7 mouse cellular contexts compared by ENCODE assay signal in the genomic region with DNA sequence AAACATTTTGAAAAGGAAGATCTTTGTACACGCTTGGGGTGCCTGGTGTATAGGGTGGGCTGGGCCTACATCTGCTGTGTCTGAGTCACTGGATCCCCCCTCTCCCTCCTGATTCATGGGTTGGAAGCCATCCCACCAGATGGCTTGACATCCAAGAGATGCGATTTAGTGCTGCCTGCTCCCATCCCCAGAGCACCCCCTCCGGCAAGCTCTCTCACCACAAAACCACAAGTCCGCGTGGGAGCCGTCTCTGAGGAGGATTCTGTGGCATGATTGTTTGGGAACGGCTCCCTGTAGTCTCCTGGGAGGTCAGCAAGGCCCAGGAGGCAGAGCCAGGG. TPM values are rescaled to one million over a fixed set of nuclear protein-coding genes. Genes with fewer than 3 reads are reported as not detected.
DNase-seq lines count a peak whose midpoint lies in the region; ATAC-seq lines count a peak whose summit lies in the region.

No protein-coding gene starts in this region.

- no peak overlapping the region for H3K9ac ChIP-seq in hindbrain, embryonic 14.5 days

- intact Hi-C loops in gastrocnemius, postnatal 36 days (cut with DNase I) = no loop called here

- DNase-seq in 3134 (ENCODE audit: extremely low read depth, insufficient read length, low spot score) (peak; percentile 83), 3T3-L1 (ENCODE audit: low read depth, low spot score) (peak; percentile 99)
- DNase-seq in gastrocnemius, postnatal 36 days = peak; percentile 34 to 43
- DNase-seq in layer of hippocampus, postnatal 10 days (ENCODE audit: low spot score in 2 of 2) = peak; percentile 44 to 58
- peak; percentile 43 for DNase-seq in right cerebral cortex, postnatal 14 days
- DNase-seq in hindbrain, embryonic 14.5 days (ENCODE audit: low spot score) = no peak
- DNase-seq in embryo, embryonic 9.5 days (ENCODE audit: extremely low spot score) = no peak

- peaks cover 14% of the 10 kb centered on the region for H3K9me3 ChIP-seq in hindbrain, embryonic 14.5 days (ENCODE audit: control insufficient read depth, low read length)

- 79% methylated on average over 7 of the region's 7 CpGs for WGBS in hindbrain, embryonic 14.5 days

- no peaks in the 10 kb centered on the region for H3K4me1 ChIP-seq in hindbrain, embryonic 14.5 days (replicated peaks; ENCODE audit: control insufficient read depth, insufficient read depth, low read length)

- no peak overlapping the region for H3K4me2 ChIP-seq in hindbrain, embryonic 14.5 days (replicated peaks)

- no peak for ATAC-seq in hindbrain, embryonic 14.5 days (ENCODE audit: low FRiP score)

- no peak overlapping the region for H3K27ac ChIP-seq in hindbrain, embryonic 14.5 days

- no peaks in the 10 kb centered on the region for H3K27me3 ChIP-seq in hindbrain, embryonic 14.5 days (ENCODE audit: control insufficient read depth, insufficient read depth, low read length)

- no peak overlapping the region for H3K4me3 ChIP-seq in hindbrain, embryonic 14.5 days (replicated peaks; ENCODE audit: low read length)

- no peaks in the 10 kb centered on the region for H3K36me3 ChIP-seq in hindbrain, embryonic 14.5 days (replicated peaks; ENCODE audit: control insufficient read depth, insufficient read depth)

RNA-seq across cellular contexts. Expression of a gene that starts 45.5 kb away (rescaled TPM):
- total RNA-seq in gastrocnemius, postnatal 36 days (2021) = 10 to 100 TPM; 69.4 to 92.0 TPM
- total RNA-seq in layer of hippocampus, postnatal 10 days (2021) = 10 to 100 TPM; 15.6 to 17.8 TPM
- 15.7 and 19.9 TPM in 2 replicates for polyA plus RNA-seq in hindbrain, embryonic 14.5 days (2014; fragmentation: Nextera tagmentation; extraction: Ambion mirVana)

RNA-seq across cellular contexts. Expression of a gene that starts 57.1 kb away (rescaled TPM):
- 10 to 100 TPM; 65.2 to 82.0 TPM for total RNA-seq in gastrocnemius, postnatal 36 days (2021)
- 10 to 100 TPM; 38.0 to 38.9 TPM for total RNA-seq in layer of hippocampus, postnatal 10 days (2021)
- polyA plus RNA-seq in hindbrain, embryonic 14.5 days (2014; fragmentation: Nextera tagmentation; extraction: Ambion mirVana) = 24.7 and 26.4 TPM in 2 replicates

Comparison
In these comparisons a context has a peak if more than half of its experiments do, and no peak if none do; other contexts are left out.
1. DNase-seq: peak in 3134 (single experiment), 3T3-L1 (single experiment), gastrocnemius, postnatal 36 days (2 of 2), layer of hippocampus, postnatal 10 days (2 of 2) and right cerebral cortex, postnatal 14 days (single experiment); none in hindbrain, embryonic 14.5 days (single experiment) and embryo, embryonic 9.5 days (single experiment).